Mouse (Mus musculus): Measurements from ENCODE around the gene Cldn16.

- TF ChIP-seq MYOD1 (IDR thresholded peaks at IDR 0.05; ENCODE audit: control insufficient read depth, insufficient read length, low read depth) (no peak), CTCF (IDR thresholded peaks at IDR 0.05; ENCODE audit: control insufficient read depth, insufficient read depth, insufficient read length) (no peak), MYOG (IDR thresholded peaks at IDR 0.05; ENCODE audit: control insufficient read depth, extremely low read depth, insufficient read length) (no peak), USF1 (IDR thresholded peaks at IDR 0.05; ENCODE audit: low read depth) (no peak), CEBPB (IDR thresholded peaks at IDR 0.05; ENCODE audit: low read depth) (no peak), MAX (IDR thresholded peaks at IDR 0.05) (no peak)
Measured at GRCm38 (mm10) chr16:26471254-26471653, 8.3 kb downstream of the Cldn16 start.

Measured in C2C12 (cell line).